Mouse (Mus musculus): ENCODE results near the gene Tmbim4.

The Tmbim4 gene

DNA sequence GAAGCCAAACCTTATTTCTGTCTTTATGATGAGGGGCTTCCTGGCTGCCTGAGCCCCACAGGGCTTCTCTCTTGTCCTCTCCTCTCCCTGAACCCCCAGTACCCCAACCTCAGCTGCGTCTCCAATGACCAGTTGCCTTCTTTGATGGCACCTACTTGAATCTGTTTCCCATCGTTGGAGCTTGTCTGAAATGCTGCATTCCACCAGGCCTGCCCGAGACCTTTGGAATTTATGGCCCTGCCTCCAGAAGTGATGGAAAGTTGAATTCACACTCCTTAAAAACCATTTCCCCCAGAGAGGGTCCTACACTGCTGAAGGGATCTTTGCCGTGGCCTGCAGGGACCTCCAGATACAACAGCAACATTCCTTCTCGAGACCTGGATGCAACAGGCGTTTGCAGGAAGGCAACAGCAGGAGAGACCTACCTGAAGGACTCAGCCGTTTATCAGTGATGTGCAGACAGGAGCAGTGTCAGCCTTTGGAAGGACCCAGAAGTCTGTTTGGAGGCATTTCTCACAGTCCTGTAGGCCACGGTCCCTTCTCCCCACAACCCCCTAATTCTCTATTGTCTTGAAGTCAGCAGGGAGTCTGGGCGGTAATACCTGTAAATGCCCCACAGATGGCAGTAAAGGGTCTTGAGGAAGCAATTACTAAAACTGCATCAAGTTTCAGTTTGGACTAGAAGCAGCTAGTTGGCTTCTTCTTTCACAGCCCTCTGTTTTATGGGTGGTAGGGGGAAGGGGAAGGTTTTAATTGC, 45.8 kb downstream of the Tmbim4 start:
- DNase-seq = peak; percentile 56

DNA sequence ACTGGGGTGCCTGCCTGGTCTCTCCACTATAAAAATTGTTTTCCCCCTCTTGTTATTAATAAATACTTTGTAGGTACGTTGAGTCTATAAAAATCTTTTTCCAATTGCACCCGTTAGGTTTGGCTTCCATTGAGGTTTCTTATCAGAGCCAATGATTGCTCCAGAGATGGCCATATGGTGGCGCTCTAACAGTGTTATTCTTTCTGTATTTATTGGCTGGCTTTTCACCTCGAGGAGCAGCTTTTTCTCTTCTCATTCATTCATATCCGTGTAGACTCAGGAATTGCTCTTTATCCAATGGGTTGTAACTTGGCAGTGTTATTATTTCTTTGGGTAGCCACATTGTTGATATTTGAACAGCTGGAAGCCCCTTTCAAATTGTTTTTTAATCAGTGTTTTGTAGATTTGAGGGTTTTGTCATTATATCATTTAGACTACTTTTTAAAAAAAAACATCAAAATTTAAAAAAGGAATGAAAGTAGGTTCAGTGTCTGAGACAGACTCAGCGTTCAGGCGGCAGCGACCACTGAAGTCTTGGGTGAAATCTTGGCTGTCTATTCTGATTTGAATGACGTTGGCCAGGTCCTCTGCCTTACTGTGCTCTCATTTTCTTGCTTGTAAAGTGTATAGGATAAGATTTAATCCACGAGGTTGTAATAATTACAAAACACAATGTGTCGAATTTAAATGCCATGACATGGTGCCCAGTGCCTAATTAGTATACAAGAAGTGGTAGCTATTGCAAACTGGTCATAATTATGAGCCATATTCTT, 49.7 kb downstream of the Tmbim4 start:
- no peak for DNase-seq

DNA sequence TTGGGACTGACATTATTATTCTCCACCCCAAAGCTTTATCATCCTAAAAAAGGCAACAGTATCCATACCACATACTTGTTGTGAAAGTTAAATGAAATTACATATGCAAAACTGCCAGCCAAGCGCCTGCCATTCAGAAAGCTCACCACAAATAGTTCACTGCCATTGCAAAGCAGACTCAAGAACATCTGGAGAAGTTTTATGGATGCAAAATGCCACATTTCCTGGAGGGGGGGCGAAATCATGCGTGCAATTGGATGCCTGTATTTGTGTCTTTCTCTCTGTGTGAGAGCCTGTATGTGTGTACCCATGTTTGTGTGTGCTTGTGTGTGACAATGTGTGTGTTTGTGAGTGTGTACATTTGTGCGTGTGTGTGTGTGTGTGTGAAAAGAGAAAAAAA, 50.4 kb downstream of the Tmbim4 start:
- DNase-seq = no peak

DNA sequence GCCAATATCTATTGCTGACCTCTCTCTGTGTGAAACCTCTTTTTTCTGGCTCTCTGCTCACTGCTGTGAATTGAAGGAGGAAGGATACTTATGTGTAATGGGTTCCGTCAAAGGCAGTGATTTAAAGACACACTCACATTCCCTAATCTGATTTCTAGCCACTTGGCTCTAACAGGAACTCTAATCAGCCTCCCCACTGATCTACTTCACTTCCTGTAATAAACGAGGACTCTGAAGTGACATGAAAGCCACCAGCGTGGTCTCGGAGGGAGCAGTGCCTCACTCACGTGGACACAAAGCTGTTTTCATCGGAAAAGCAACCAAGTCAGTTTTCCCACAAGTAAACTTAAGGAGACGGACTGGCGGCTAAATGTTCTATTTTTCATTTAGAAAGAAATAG, 51.4 kb downstream of the Tmbim4 start:
- no peak for DNase-seq

DNA sequence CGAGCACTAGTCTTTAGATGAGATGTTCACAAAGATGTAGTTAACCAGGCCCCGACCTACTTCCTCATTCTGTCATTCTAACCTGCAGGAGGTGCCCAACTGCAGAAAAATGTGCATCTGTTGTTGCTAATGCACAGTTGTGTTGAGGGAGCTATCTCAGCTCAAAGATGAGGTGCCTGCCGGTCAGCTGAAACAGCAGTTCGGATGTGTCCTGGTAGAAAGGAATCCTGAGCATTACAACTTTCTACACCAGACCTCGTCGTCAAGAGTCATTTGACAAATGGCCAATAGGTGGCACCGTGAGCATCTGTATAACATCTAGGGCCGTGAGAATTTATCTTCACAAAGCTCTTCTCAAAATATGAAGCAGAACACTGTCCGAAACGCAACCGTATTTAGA, 55.8 kb downstream of the Tmbim4 start:
- DNase-seq = peak; percentile 54

DNA sequence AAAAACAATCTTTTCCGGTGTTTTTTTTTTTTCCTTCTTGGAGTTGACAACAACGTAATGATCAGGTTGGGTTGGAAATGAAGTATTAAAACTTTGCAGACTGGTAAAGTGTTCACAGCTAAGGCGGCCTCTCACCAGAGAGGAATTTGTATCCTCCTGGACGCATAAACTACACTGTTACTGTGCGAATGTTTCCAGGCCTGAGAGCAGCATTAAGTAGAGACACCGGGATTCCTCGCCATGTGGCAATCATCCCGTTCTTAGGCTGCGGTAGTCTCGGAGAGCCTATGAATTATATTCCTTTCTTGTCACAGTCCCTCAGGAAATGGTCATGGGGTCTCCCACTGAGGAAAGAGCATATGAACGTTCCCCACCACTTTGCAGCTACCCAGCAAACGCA, 66.4 kb downstream of the Tmbim4 start:
- DNase-seq = no peak

DNA sequence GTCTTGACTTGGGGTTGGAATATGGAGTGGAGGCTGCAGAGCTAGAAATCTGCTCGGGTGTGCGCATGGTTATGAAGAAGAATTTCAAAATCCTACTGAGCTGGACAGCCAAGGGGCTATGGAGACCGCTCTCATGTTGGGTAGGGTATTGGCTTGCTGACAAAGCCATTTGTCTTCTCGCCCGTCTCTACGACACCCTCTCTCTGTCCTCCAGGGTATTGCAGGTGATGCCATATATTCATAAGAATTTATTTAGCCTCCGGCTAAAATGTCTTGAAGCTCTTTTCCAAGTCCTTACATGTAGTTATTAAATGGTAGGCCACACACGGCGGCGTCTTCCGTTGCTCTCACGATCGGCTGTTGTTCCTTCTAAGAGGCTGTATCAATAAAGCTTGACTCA, 68.6 kb downstream of the Tmbim4 start:
- no peak for DNase-seq

DNA sequence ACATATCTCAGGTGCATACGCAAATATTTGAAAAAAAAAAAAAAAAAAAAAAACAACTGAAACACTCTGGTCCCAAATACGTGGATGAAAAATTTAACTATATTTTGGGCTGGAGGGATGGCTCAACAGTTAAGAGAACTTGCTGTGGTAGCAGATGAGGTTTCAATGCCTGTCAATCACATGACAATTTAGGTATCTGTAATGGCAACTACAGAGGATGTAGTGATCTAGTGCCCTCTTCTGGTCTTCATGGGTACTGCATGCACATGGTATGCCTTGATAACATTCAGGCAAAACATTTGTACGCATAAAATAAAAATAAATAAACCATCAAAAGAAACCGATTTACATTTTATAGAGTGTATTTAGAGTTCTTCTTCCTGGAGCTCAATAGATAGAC, 69.4 kb downstream of the Tmbim4 start:
- DNase-seq = peak; percentile 43

DNA sequence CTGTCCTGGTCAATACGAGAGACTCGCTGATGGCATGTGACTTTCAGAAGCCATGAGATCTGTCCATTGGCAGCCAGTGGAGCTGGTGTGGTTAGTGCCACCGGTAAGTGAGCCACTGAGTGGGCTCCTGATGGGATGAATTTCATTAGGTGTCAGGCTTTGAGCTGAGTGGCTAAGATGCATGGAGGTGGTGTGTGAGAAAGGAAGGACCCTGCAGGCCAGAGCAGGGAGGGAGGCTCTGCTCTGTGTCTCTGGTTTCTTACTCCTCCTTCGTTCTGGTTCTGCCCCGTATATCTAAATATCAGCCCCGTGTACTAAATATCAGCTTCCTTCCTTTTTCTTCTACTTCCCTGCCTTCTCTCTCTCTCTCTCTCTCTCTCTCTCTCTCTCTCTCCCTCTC, 69.9 kb downstream of the Tmbim4 start:
- no peak for DNase-seq

DNA sequence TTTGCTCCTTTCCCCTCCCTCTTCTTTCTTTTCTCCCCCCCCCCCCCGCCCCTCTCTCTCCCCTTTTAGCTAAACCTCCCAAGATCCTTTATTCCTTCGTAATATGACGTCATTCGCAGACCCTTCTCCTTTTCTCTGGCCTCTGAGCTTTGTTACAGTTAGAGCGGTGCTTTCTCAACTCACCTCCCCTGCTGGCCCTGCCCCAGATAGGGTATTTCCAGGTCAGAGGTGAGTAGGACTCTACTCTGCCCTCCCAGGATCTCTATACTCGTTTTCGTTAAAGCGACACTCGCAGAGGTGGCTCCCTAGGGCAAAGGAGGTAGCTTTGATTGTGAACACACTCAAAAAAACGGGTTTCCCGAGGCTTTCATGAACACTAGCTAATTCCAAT, 70.5 kb downstream of the Tmbim4 start:
- DNase-seq = no peak

DNA sequence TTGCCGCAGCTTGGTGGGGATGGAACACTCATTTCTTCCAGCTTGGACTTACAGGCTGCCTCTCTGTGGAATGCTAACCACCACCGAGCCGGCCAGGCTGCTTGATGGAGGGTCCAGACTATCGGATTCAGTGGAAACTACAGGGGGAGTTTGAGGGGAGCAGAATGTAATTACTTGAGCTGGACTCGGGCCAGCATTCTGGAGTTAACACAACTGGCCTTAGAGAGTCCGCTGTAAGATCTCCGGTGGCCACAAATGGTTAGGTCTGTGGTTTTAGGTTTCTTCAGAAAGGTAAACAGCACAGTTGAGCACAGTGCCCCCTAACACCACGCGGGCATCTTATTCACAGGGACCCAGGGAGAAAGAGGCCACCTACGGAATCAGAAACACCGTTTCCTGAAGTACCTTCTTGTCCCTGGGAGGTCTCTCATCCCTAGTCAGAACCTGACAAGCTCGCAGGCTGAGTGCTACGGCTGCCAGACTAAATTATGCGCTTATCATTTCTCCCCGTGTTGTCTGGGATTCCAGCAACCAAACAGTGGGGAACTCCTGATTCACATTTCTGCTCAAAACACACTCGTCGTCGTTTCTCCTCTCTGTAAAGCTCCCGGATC, 71.0 kb downstream of the Tmbim4 start:
- DNase-seq = no peak

DNA sequence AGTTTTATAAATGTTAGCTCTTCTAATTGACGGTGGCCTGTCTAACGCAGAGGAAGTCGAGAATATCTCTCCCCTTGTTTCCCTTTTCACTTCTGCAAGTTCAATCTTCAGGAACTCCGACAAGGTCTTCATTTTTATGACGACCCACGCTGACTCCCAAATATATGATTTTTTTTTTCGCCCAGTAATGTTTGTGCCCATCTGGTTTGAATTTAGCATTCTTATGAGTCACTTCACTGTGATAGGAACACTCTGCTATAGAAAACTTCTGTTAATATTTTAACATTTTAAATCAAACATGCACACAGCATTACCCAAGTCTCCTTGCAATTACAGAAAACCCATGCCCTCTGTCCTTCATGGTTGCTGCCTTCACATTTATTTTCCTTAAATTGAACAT, 71.9 kb downstream of the Tmbim4 start:
- no peak for DNase-seq
